Mouse (Mus musculus) small intestine, adult 2 months (tissue): ENCODE results near the gene Arhgap1.

Source experiments
- CTCF ChIP-seq: fragments of 200-500 bp; IDR thresholded peaks from 2 replicates; pipeline ENCODE4 v1.5.1; 2012; ENCODE audit warnings: low read depth, mild to moderate bottlenecking, control low read depth, inconsistent platforms, low read length, moderate library complexity, mixed read lengths; ENCODE audit not compliant: insufficient replicate concordance, insufficient read length; ENCODE audit errors: extremely low read depth
- POLR2A ChIP-seq: fragments of 200-500 bp; IDR thresholded peaks from 2 replicates; pipeline ENCODE4 v1.6.1; 2012; ENCODE audit warnings: low read depth, mild to moderate bottlenecking, control low read depth, inconsistent platforms, low read length, moderate library complexity

DNA sequence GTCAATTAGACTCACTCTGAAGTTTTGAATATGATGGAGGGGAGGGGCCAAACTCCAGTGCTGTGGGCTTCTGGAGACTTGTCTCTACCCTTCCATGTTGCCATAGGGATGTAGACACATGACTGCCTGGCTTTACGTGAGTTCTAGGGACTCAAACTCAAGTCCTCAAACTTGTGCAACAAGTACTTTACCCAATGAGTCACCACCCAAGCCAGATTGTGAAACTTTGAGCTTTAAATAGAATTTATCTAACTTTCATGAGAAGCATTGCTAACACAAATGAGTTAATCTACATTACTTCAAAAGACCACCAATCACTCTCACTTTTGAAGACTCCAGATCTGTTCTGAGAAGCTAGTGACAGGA lies 46.5 kb downstream of the Arhgap1 start:
- no peak for TF ChIP-seq POLR2A
- TF ChIP-seq CTCF, result no peak
